Mouse (Mus musculus) regulatory T cell (primary cell): ENCODE results near the gene Hs3st6.

Source experiments
- in situ Hi-C: fragments of 300-600 bp; cut with MboI, MseI; formaldehyde crosslinking; loops from one replicate; pipeline ENCODE4 v1.15.1; 2025; ENCODE audit warnings: high pct_unique_total_duplicates

Hs3st6 gene

GRCm38 (mm10) chr17:24765016-24765905, 12.5 kb downstream of the Hs3st6 start:
- in situ Hi-C loops = no loop called here

DNA sequence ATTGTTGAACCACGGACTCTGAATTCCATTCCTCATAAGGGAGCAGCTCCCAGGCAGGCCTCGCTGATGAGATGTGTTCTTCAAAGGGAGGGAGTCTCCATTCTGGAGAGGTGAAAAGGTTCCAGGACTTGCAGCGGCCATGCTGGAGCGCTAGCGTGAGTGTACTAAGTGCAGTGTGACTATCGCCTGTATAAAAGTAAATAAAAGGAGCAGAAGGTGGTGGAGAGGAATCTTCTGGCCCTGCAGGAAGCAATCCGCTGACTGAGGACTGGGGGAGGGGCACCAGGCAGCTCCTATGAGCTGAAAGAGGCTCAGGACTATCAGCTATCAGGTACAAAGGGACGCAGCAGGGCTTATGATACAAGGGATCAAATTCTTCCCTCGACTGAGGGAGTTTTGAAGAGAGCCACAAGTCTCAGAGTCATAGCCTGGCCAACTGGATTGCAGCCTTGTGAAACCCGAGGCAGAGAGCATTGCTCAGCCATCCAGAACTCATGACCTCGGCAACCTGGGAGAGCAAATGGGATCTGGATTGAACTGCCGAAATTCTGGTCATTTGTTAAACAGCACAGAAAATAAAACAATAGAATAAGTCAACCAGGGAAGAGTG, 13.6 kb downstream of the Hs3st6 start:
- in situ Hi-C loops = no loop called here

- in situ Hi-C loops = no loop called here
Observed at GRCm38 (mm10) chr17:24769146-24769545, 16.4 kb downstream of the Hs3st6 start.

- in situ Hi-C loops = no loop called here
Observed at GRCm38 (mm10) chr17:24773241-24773640, 20.5 kb downstream of the Hs3st6 start.

GRCm38 (mm10) chr17:24775173-24775572, 22.4 kb downstream of the Hs3st6 start:
- in situ Hi-C loops = no loop called here

DNA sequence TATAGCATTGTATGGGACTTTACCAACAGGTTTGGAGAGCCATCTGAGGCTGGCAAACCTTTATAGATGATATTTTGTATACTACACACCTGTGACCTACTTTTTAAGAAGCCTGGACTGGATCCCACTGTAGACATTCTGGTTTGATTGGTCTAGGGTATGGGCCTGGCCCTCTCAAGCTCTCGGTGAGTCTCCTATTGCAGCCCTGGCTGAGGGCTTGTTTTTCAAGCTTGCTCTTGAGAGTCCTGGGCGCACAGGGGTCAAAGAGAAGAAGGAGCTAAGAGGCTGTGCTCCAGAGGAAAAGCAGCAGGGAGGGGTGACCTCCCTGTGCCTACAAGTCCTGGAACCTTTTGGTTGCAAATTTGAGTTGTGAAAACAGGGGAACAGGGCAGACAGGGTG, 24.3 kb downstream of the Hs3st6 start:
- in situ Hi-C loops = no loop called here

DNA sequence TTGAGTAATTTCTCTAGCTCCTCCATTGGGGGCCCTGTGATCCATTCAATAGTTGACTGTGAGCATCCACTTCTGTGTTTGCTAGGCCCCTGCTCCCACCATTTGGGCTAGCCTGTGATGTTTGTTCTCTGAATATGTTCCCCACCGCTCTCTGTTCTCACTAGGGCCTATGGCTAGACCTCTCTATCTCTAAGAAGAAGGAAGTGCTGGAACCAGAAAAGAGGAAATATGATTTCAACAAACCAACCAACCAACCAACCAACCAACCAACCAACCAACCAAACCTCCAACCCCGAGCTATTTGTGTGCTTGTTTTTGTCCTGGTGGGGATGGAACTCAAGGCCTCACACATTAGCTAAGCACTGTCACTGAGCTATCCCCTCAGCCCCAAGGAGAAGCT, 28.0 kb downstream of the Hs3st6 start:
- in situ Hi-C loops = loop anchor here (5.0 kb wide), 1 partner anchor 46 kb away; no protein-coding TSS in a partner anchor

GRCm38 (mm10) chr17:24792190-24792589, 39.4 kb downstream of the Hs3st6 start:
- in situ Hi-C loops = loop anchor here (10.0 kb wide), 1 partner anchor 1743 kb away; no protein-coding TSS in a partner anchor

DNA sequence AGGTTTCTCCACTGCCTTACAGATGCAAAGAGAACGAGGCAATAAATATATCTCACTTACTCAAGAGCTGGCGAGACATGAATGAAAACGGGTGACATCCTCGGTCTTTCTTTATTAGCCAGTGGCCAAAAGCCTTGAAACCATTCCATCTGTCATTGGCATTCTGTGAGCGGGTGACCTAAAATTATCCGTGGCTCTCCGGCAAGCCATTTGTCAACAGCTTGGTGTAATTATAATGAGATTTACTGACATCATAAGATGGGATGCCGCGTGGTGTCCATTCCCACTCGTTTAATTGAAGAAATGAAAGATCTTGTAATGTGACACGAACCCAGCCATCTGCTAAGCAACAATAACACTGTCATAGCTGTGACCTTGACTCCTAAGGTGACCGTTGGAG, 42.0 kb downstream of the Hs3st6 start:
- in situ Hi-C loops = loop anchor here (10.0 kb wide), 1 partner anchor 1740 kb away; no protein-coding TSS in a partner anchor

DNA sequence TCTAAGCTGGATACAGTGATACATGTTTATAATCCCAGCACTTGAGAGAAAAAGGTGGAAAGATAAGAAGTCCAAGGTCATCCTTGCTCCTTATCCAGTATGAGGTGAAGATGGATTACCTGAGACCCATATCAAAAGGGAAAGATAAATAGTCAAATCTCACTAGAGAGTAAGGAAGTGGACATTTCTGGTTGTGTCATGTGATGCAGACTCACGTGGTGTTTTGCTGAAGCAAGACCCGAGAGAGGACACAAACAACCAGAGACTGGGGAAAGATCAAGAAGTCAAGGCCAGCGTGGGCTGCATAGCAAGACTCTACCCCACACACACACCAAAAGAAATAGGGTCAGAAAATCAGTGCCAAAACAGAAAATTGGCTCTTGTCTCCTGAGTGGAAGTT, 44.2 kb downstream of the Hs3st6 start:
- in situ Hi-C loops = loop anchor here (10.0 kb wide), 1 partner anchor 1738 kb away; no protein-coding TSS in a partner anchor

DNA sequence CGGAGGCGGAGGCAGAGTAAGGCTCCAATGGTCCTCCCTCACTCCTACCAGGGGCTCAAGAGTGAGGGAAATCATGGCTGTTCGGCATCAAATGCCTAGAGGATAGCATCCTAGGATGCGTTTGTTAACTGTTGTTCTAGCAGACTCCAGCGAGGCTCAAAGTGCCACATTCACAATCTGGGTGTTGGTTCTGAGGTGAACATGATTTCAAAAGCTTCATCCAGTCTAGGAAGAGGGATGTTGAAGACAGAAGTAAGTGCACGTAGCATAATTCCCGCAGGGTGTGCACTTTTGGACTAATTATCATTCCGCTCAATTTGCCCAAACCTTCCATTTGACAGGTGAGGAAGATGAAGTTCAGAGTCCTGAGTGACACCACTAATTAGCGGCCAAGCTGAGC, 45.4 kb downstream of the Hs3st6 start:
- in situ Hi-C loops = loop anchor here (10.0 kb wide), 1 partner anchor 1737 kb away; no protein-coding TSS in a partner anchor

DNA sequence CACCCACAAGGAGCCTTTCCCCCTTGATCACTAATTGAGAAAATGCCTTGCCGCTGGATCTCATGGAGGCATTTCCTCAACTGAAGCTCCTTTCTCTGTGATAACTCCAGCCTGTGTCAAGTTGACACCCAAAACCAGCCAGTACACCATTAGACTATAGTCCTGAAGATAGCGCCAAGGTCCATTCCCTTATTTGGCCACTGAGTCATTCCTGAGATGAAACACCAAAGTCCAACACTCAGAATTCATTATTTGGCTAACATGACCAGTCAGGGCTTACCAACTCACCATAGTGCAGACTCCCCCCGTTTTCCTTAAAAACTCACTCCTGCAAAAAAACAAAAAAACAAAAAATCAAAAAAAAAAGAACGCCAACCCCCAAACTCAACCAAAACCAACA, 46.7 kb downstream of the Hs3st6 start:
- in situ Hi-C loops = loop anchor here (10.0 kb wide), 1 partner anchor 1735 kb away; no protein-coding TSS in a partner anchor

DNA sequence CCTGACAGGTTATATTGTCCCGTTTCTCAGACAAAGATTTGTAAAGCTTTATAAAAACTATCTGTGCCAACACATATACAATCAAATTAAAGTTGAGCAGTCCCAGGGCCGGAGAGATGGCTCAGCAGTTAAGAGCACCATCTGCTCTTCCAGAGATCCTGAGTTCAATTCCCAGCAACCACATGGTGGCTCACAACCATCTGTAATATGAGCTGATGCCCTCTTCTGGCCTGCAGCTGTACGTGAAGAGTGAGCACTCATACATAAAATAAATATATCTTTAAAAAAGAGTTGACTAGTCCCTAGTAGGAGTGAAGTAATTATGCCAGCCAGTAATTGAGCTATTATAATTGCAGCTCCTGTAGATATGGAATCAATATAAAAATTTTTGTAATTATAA, 47.7 kb downstream of the Hs3st6 start:
- in situ Hi-C loops = no loop called here

DNA sequence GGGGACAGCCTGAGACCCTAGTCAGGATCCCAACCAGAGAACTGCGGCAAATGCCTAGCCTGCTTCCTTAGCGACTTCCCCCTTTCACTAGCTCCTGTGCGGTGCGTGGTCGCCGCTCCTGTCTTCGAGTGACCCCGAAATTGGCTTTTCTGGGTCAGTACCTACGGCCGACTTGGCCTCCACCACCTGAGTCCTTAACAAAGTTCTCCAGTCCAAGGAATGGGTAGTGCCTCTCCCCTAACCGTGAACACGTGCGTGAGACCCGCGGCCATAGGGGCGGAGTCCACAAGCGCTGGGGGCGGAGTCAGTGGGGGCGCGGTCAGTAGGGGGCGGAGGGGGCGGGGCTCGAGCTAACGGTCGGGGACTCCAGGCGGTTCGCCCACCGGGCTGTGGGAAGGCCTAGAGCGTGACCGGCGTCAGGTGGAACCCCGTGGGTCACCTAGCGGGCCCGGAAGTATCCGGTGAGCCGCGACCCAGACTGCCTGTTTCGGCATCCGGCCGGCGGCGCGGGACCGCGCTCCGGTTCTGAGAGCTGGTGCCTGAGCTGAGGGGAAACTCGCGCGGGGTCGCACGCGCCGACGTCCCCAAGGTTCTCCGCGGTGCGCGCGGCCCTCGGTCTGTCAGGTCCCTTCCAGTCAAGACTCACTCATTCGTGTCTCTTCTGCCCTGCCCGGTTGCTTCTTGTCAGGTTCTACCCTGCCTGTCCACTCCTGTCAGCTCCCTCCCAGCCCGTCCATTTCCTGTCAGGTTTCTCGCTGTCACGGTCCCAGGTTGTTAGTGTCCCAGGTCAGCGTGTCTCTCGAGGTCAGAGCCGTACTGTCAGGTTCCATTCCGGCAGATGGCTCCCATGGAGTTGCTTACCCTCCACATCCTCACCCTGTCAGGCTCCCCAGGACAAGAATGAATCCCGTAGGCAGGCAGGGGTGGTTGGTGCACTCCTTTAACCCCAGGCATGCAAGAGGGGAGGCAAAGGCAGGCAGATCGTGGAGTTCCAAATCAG, 51.5 kb downstream of the Hs3st6 start, which contains the start of gene Meiob:
Meiob (plus strand) TSS at position 338 of the 1,000 bp plus-strand sequence.
- in situ Hi-C loops = no loop called here
